Mouse (Mus musculus): ENCODE measurements around the gene Mon2. TPM values are rescaled to one million over a fixed set of nuclear protein-coding genes. Genes with fewer than 3 reads are reported as not detected.

The Mon2 gene
- polyA plus RNA-seq, 1 experiment: 49.0 TPM

GRCm38 (mm10) chr10:123011421-123011820, 64.9 kb downstream of the Mon2 start:
- H3K27me3 ChIP-seq (ENCODE audit: control insufficient read depth, insufficient read depth, low read length): no peaks in the 10 kb centered on the region
- H3K4me1 ChIP-seq (ENCODE audit: control insufficient read depth, insufficient read depth, insufficient read length, low read length): no peaks in the 10 kb centered on the region
- no peak overlapping the region for H3K4me3 ChIP-seq (ENCODE audit: low read depth, low read length)
- H3K36me3 ChIP-seq (ENCODE audit: control insufficient read depth, insufficient read depth, low read length): peaks cover 66% of the 10 kb centered on the region
- TF ChIP-seq CTCF (IDR thresholded peaks at IDR 0.05; ENCODE audit: extremely low read depth, insufficient read length, insufficient replicate concordance, low read depth, low read length): no peak
- no peak for TF ChIP-seq POLR2A (IDR thresholded peaks at IDR 0.05; ENCODE audit: low read depth, low read length)
- H3K27ac ChIP-seq (ENCODE audit: insufficient read depth, low read depth, low read length): no peak overlapping the region
- WGBS: 79% methylated on average over 1 of the region's 1 CpGs

DNA sequence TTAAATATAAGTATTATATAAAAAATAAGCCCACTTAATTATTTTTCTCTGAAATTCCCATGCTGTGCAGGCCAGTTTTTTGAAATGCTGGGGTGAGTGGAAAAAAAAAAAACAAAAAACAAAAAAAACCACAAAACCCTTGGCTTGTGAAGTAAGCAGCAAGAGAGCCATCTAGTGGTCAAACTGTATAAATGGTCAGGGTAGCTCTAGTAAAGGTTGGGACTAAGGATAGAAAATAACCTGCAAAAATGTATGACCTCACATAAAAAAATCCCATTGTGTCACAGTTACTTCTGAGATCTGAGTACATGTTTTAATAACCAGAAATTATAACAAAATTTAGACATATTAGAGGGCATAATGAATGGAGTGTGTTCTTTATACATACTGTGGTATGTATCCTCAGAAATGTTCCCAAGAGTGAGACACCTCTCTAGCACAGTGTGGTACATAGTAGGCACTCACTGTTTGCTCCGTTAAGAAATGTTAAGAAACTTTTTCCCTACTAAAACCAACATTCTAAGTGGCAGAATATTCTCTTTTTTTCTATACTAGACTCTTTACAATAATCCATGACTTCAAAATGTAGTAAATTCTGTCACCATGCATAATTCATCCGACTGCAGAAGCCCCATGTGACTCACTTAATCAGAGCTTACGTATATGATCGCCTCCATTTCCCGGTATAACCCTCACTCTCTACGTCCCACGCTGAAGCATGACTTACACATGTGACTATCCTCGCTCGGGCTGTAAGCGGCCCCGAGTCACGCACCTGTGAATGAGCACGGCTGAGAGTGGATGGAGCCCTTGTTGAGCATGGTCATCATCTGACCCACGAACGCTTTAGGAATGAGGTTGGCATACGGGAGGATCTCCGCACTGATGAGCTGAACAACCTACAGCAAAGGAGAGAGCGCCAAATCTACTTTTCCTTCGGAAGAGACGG, 70.8 kb downstream of the Mon2 start:
- H3K27ac ChIP-seq (ENCODE audit: insufficient read depth, low read depth, low read length): no peak overlapping the region
- no peaks in the 10 kb centered on the region for H3K27me3 ChIP-seq (ENCODE audit: control insufficient read depth, insufficient read depth, low read length)
- peaks cover 54% of the 10 kb centered on the region for H3K36me3 ChIP-seq (ENCODE audit: control insufficient read depth, insufficient read depth, low read length)
- H3K4me3 ChIP-seq (ENCODE audit: low read depth, low read length): no peak overlapping the region
- H3K4me1 ChIP-seq (ENCODE audit: control insufficient read depth, insufficient read depth, insufficient read length, low read length): no peaks in the 10 kb centered on the region
- TF ChIP-seq POLR2A (IDR thresholded peaks at IDR 0.05; ENCODE audit: low read depth, low read length) (no peak), CTCF (IDR thresholded peaks at IDR 0.05; ENCODE audit: extremely low read depth, insufficient read length, insufficient replicate concordance, low read depth, low read length) (no peak)
- 93% methylated on average over 20 of the region's 20 CpGs for WGBS

GRCm38 (mm10) chr10:123004475-123005236, 71.6 kb downstream of the Mon2 start:
- Histone ChIP-seq H3K4me1 (ENCODE audit: control insufficient read depth, insufficient read depth, insufficient read length, low read length) (no peaks in the 10 kb centered on the region), H3K4me3 (ENCODE audit: low read depth, low read length) (no peak overlapping the region), H3K36me3 (ENCODE audit: control insufficient read depth, insufficient read depth, low read length) (peaks cover 53% of the 10 kb centered on the region), H3K27me3 (ENCODE audit: control insufficient read depth, insufficient read depth, low read length) (no peaks in the 10 kb centered on the region), H3K27ac (ENCODE audit: insufficient read depth, low read depth, low read length) (no peak overlapping the region)
- 83% methylated on average over 15 of the region's 15 CpGs for WGBS
- TF ChIP-seq POLR2A (IDR thresholded peaks at IDR 0.05; ENCODE audit: low read depth, low read length) (no peak), CTCF (IDR thresholded peaks at IDR 0.05; ENCODE audit: extremely low read depth, insufficient read length, insufficient replicate concordance, low read depth, low read length) (no peak)

DNA sequence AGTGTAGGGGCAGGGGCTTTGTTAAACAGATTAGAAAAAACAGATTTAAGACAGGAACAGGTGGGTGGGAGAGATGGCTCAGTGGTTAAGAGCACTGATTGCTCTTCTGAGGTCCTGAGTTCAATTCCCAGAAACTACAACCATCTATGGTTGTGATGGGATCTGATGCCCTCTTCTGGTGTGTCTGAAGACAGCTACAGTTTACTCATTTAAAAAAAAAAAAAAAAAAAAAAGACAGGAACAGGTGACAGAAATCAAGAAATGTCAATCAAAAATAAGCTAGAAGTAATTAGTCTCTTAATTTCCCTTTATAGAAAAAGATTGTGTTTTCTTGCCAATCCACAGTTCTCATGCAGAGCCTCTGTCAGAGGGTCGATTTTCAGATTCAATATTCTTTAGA, 74.3 kb downstream of the Mon2 start:
- Histone ChIP-seq H3K4me3 (ENCODE audit: low read depth, low read length) (no peak overlapping the region), H3K27me3 (ENCODE audit: control insufficient read depth, insufficient read depth, low read length) (no peaks in the 10 kb centered on the region), H3K4me1 (ENCODE audit: control insufficient read depth, insufficient read depth, insufficient read length, low read length) (no peaks in the 10 kb centered on the region), H3K36me3 (ENCODE audit: control insufficient read depth, insufficient read depth, low read length) (peaks cover 62% of the 10 kb centered on the region), H3K27ac (ENCODE audit: insufficient read depth, low read depth, low read length) (no peak overlapping the region)
- 85% methylated on average over 1 of the region's 1 CpGs for WGBS
- TF ChIP-seq CTCF (IDR thresholded peaks at IDR 0.05; ENCODE audit: extremely low read depth, insufficient read length, insufficient replicate concordance, low read depth, low read length): no peak
- TF ChIP-seq POLR2A (IDR thresholded peaks at IDR 0.05; ENCODE audit: low read depth, low read length): no peak

GRCm38 (mm10) chr10:123001363-123001762, 74.9 kb downstream of the Mon2 start:
- Histone ChIP-seq H3K4me3 (ENCODE audit: low read depth, low read length) (no peak overlapping the region), H3K4me1 (ENCODE audit: control insufficient read depth, insufficient read depth, insufficient read length, low read length) (no peaks in the 10 kb centered on the region), H3K27me3 (ENCODE audit: control insufficient read depth, insufficient read depth, low read length) (no peaks in the 10 kb centered on the region), H3K27ac (ENCODE audit: insufficient read depth, low read depth, low read length) (no peak overlapping the region), H3K36me3 (ENCODE audit: control insufficient read depth, insufficient read depth, low read length) (peaks cover 66% of the 10 kb centered on the region)
- 87% methylated on average over 3 of the region's 3 CpGs for WGBS
- TF ChIP-seq CTCF (IDR thresholded peaks at IDR 0.05; ENCODE audit: extremely low read depth, insufficient read length, insufficient replicate concordance, low read depth, low read length) (no peak), POLR2A (IDR thresholded peaks at IDR 0.05; ENCODE audit: low read depth, low read length) (no peak)

- Histone ChIP-seq H3K4me3 (ENCODE audit: low read depth, low read length) (no peak overlapping the region), H3K27ac (ENCODE audit: insufficient read depth, low read depth, low read length) (no peak overlapping the region), H3K27me3 (ENCODE audit: control insufficient read depth, insufficient read depth, low read length) (no peaks in the 10 kb centered on the region), H3K36me3 (ENCODE audit: control insufficient read depth, insufficient read depth, low read length) (peaks cover 70% of the 10 kb centered on the region), H3K4me1 (ENCODE audit: control insufficient read depth, insufficient read depth, insufficient read length, low read length) (no peaks in the 10 kb centered on the region)
- WGBS: 77% methylated on average over 6 of the region's 6 CpGs
- no peak for TF ChIP-seq CTCF (IDR thresholded peaks at IDR 0.05; ENCODE audit: extremely low read depth, insufficient read length, insufficient replicate concordance, low read depth, low read length)
Measured at GRCm38 (mm10) chr10:122999356-122999755, 76.9 kb downstream of the Mon2 start.

GRCm38 (mm10) chr10:122997852-122998251, 78.5 kb downstream of the Mon2 start:
- H3K4me1 ChIP-seq (ENCODE audit: control insufficient read depth, insufficient read depth, insufficient read length, low read length): no peaks in the 10 kb centered on the region
- 82% methylated on average over 2 of the region's 2 CpGs for WGBS
- H3K27ac ChIP-seq (ENCODE audit: insufficient read depth, low read depth, low read length): no peak overlapping the region
- no peak overlapping the region for H3K4me3 ChIP-seq (ENCODE audit: low read depth, low read length)
- no peaks in the 10 kb centered on the region for H3K27me3 ChIP-seq (ENCODE audit: control insufficient read depth, insufficient read depth, low read length)
- H3K36me3 ChIP-seq (ENCODE audit: control insufficient read depth, insufficient read depth, low read length): peaks cover 71% of the 10 kb centered on the region
- TF ChIP-seq CTCF (IDR thresholded peaks at IDR 0.05; ENCODE audit: extremely low read depth, insufficient read length, insufficient replicate concordance, low read depth, low read length) (no peak), POLR2A (IDR thresholded peaks at IDR 0.05; ENCODE audit: low read depth, low read length) (no peak)

Measured in small intestine, adult 2 months (tissue).